In genomic region chr11:117462202-117462864, GRCm38 (mm10) we compare ENCODE assay signal across 12 mouse cellular contexts. TPM values are rescaled to one million over a fixed set of nuclear protein-coding genes. Genes with fewer than 3 reads are reported as not detected.
DNase-seq lines count a peak whose midpoint lies in the region; ATAC-seq lines count a peak whose summit lies in the region.
"Had no signal": no experiment of that assay in that cellular context is flagged by ENCODE, and none has a peak within 500 bp of the region (broad histone marks: within the 10 kb centered on the region; RNA-seq: fewer than 3 reads in every experiment).

No protein-coding gene starts in this region.

- no peaks in the 10 kb centered on the region for H3K36me3 ChIP-seq in heart, embryonic 16.5 days (ENCODE audit: control insufficient read depth, insufficient read depth)
- H3K36me3 ChIP-seq in forebrain, embryonic 11.5 days (ENCODE audit: control insufficient read depth, insufficient read depth, low read length): no peaks in the 10 kb centered on the region
- no peaks in the 10 kb centered on the region for H3K36me3 ChIP-seq in intestine, embryonic 16.5 days (ENCODE audit: control insufficient read depth, insufficient read depth, low read length)
- H3K36me3 ChIP-seq in neural tube, embryonic 11.5 days (ENCODE audit: control insufficient read depth, insufficient read depth, low read length): no peaks in the 10 kb centered on the region

- H3K27me3 ChIP-seq in heart, embryonic 16.5 days (ENCODE audit: control insufficient read depth, insufficient read depth, low read length): peaks cover 44% of the 10 kb centered on the region
- peaks cover 6% of the 10 kb centered on the region for H3K27me3 ChIP-seq in forebrain, embryonic 11.5 days (ENCODE audit: control insufficient read depth, insufficient read depth, low read length)
- peaks cover 7% of the 10 kb centered on the region; the same call in 1 of the 2 replicates for H3K27me3 ChIP-seq in intestine, embryonic 16.5 days (replicated peaks; ENCODE audit: control insufficient read depth, insufficient read depth, low read length)
- H3K27me3 ChIP-seq in neural tube, embryonic 11.5 days (ENCODE audit: control insufficient read depth, insufficient read depth, low read length): peaks cover 14% of the 10 kb centered on the region

- no peak overlapping the region for H3K4me3 ChIP-seq in heart, embryonic 16.5 days (ENCODE audit: low read length)
- no peak overlapping the region for H3K4me3 ChIP-seq in forebrain, embryonic 11.5 days (ENCODE audit: low read depth, low read length)
- H3K4me3 ChIP-seq in intestine, embryonic 16.5 days (ENCODE audit: low read length): no peak overlapping the region
- H3K4me3 ChIP-seq in neural tube, embryonic 11.5 days (ENCODE audit: low read depth, low read length): no peak overlapping the region

- DNase-seq in heart, adult 8-10 months (ENCODE audit: low spot score): no peak
- DNase-seq in forebrain, embryonic 11.5 days (ENCODE audit: low spot score): no peak
- peak; percentile 73 for DNase-seq in neural tube, embryonic 11.5 days (ENCODE audit: low spot score)
- no peak for DNase-seq in spleen, adult 12 weeks (ENCODE audit: low spot score)
- DNase-seq in cerebellum, adult 18-20 months: no peak
- DNase-seq in left cerebral cortex, adult 11 months (ENCODE audit: low spot score): no peak
- DNase-seq: kidney, postnatal 36 days; liver had no signal

- no peak overlapping the region for H3K9ac ChIP-seq in heart, embryonic 16.5 days (ENCODE audit: low read length)
- peak overlapping the region; percentile 17; the same call in 1 of the 2 replicates for H3K9ac ChIP-seq in forebrain, embryonic 11.5 days (ENCODE audit: low read length)
- no peak overlapping the region for H3K9ac ChIP-seq in intestine, embryonic 16.5 days (ENCODE audit: low read depth, low read length)
- H3K9ac ChIP-seq in neural tube, embryonic 11.5 days (ENCODE audit: low read length): peak overlapping the region; percentile 45

- H3K4me1 ChIP-seq in heart, embryonic 16.5 days (ENCODE audit: control insufficient read depth, insufficient read depth, low read length): no peaks in the 10 kb centered on the region
- peaks cover 2% of the 10 kb centered on the region for H3K4me1 ChIP-seq in forebrain, embryonic 11.5 days (replicated peaks; ENCODE audit: control insufficient read depth, insufficient read depth, low read length)
- peaks cover 4% of the 10 kb centered on the region; the same call in 1 of the 2 replicates for H3K4me1 ChIP-seq in intestine, embryonic 16.5 days (ENCODE audit: control insufficient read depth, insufficient read depth, low read length)
- peaks cover 14% of the 10 kb centered on the region for H3K4me1 ChIP-seq in neural tube, embryonic 11.5 days (ENCODE audit: control insufficient read depth, insufficient read depth, low read length)

- peak overlapping the region; percentile 5; the same call in 1 of the 2 replicates for H3K4me2 ChIP-seq in heart, embryonic 16.5 days (ENCODE audit: low read depth, low read length)
- H3K4me2 ChIP-seq in forebrain, embryonic 11.5 days (ENCODE audit: low read depth, low read length, severe bottlenecking): 0 out of 2 replicates have a peak overlapping the region, but pooled peaks have one; percentile 6
- H3K4me2 ChIP-seq in intestine, embryonic 16.5 days (ENCODE audit: low read depth, low read length): 0 out of 2 replicates have a peak overlapping the region, but pooled peaks have one; percentile 2
- H3K4me2 ChIP-seq in neural tube, embryonic 11.5 days (ENCODE audit: low read depth): peak overlapping the region; percentile 12

- no peak overlapping the region for H3K27ac ChIP-seq in heart, embryonic 16.5 days (ENCODE audit: low read length)
- H3K27ac ChIP-seq in forebrain, embryonic 11.5 days (ENCODE audit: low read depth, low read length): peak overlapping the region; percentile 52
- H3K27ac ChIP-seq in intestine, embryonic 16.5 days (ENCODE audit: low read length): no peak overlapping the region
- peak overlapping the region; percentile 86 for H3K27ac ChIP-seq in neural tube, embryonic 11.5 days (ENCODE audit: low read depth, low read length)

- WGBS in heart, embryonic 16.5 days: 17% methylated on average over 16 of the region's 16 CpGs
- 17% methylated on average over 16 of the region's 16 CpGs for WGBS in forebrain, embryonic 11.5 days
- 8% methylated on average over 16 of the region's 16 CpGs for WGBS in intestine, embryonic 16.5 days
- 7% methylated on average over 16 of the region's 16 CpGs for WGBS in neural tube, embryonic 11.5 days

- no peak for ATAC-seq in heart, embryonic 16.5 days (replicated peaks; ENCODE audit: extremely low read depth, insufficient read depth, low FRiP score)
- ATAC-seq in forebrain, embryonic 11.5 days (replicated peaks; ENCODE audit: low FRiP score): peak; percentile 70
- no peak for ATAC-seq in intestine, embryonic 16.5 days
- peak; percentile 55; the same call in 1 of the 2 replicates for ATAC-seq in neural tube, embryonic 11.5 days (ENCODE audit: insufficient read depth, low FRiP score, low TSS enrichment)

- no peaks in the 10 kb centered on the region for H3K9me3 ChIP-seq in heart, embryonic 16.5 days (replicated peaks; ENCODE audit: control insufficient read depth, low read length)
- no peaks in the 10 kb centered on the region for H3K9me3 ChIP-seq in forebrain, embryonic 11.5 days (ENCODE audit: control insufficient read depth, low read length)
- H3K9me3 ChIP-seq in intestine, embryonic 16.5 days (ENCODE audit: control insufficient read depth, low read length): no peaks in the 10 kb centered on the region
- H3K9me3 ChIP-seq in neural tube, embryonic 11.5 days (ENCODE audit: control insufficient read depth, low read length): no peaks in the 10 kb centered on the region

RNA-seq across cellular contexts. Expression of gene Gm11733, which starts 21.8 kb away (rescaled TPM):
- not detected in 2 replicates for polyA plus RNA-seq in heart, embryonic 16.5 days (2015; fragmentation: Nextera tagmentation; extraction: Ambion mirVana)
- under 1 TPM in 1 of 4 experiments, not detected in 3; 0.11 TPM for total RNA-seq in heart, adult 8-10 months (2022)
- not detected in 2 replicates for polyA plus RNA-seq in forebrain, embryonic 11.5 days (2014; fragmentation: Nextera tagmentation; extraction: Ambion mirVana)
- polyA plus RNA-seq in intestine, embryonic 16.5 days (2015; fragmentation: Nextera tagmentation; extraction: Ambion mirVana): 0.05 TPM in 1 of 2 replicates, not detected in the other
- not detected in 2 replicates for polyA plus RNA-seq in neural tube, embryonic 11.5 days (2014; fragmentation: Nextera tagmentation; extraction: Ambion mirVana)
- total RNA-seq: gastrocnemius, postnatal 4 days; megakaryocyte, adult 5-6 weeks had no signal

Comparison
In these comparisons a context has a peak if more than half of its experiments do, and no peak if none do; other contexts are left out.
1. ATAC-seq: peak in forebrain, embryonic 11.5 days (single experiment) and neural tube, embryonic 11.5 days (single experiment); none in heart, embryonic 16.5 days (single experiment) and intestine, embryonic 16.5 days (single experiment).
2. H3K27ac ChIP-seq: peak in forebrain, embryonic 11.5 days (single experiment) and neural tube, embryonic 11.5 days (single experiment); none in heart, embryonic 16.5 days (single experiment) and intestine, embryonic 16.5 days (single experiment).
3. H3K9ac ChIP-seq: peak in forebrain, embryonic 11.5 days (single experiment) and neural tube, embryonic 11.5 days (single experiment); none in heart, embryonic 16.5 days (single experiment) and intestine, embryonic 16.5 days (single experiment).
4. Peak in every context shown above with its lines, with median percentiles within 50 percentile points of each other: H3K4me2 ChIP-seq.